Mouse (Mus musculus) kidney, adult 8-10 months (tissue): ENCODE measurements at regions not wholly inside any gene's neighbourhood (a gene's known extent, or its start where the extent isn't known, plus 50 kb on each side); places are given as distances from the start of the nearest gene placed in this dataset.

Experiments
- DNase-seq, 2 experiments: peaks; one replicate each; pipeline ENCODE4 v3.0.0; 2022

GRCm38 (mm10) chr17:10079853-10080650, 239.6 kb downstream of the Qk start:
- DNase-seq = peak; percentile 55 to 80

GRCm38 (mm10) chr17:10078536-10079319, 240.9 kb downstream of the Qk start:
- DNase-seq = no peak

- DNase-seq = no peak
These were observed 246.4 kb downstream of the Qk start for GRCm38 (mm10) chr17:10073301-10073700.

- DNase-seq = no peak
These were observed 250.4 kb downstream of the Qk start for GRCm38 (mm10) chr17:10069251-10069650.

GRCm38 (mm10) chr17:10065131-10065530, 254.5 kb downstream of the Qk start:
- no peak for DNase-seq

- no peak for DNase-seq
These were observed 257.0 kb downstream of the Qk start for GRCm38 (mm10) chr17:10062546-10063100.

GRCm38 (mm10) chr17:10057736-10058135, 261.9 kb downstream of the Qk start:
- no peak for DNase-seq

- DNase-seq = no peak
These were observed 263.6 kb downstream of the Qk start for GRCm38 (mm10) chr17:10056096-10056495.

- DNase-seq = no peak
These were observed 265.3 kb downstream of the Qk start for GRCm38 (mm10) chr17:10054375-10054774.

- no peak for DNase-seq
These were observed 275.3 kb downstream of the Qk start for GRCm38 (mm10) chr17:10044336-10044735.

- DNase-seq = no peak
These were observed 277.5 kb downstream of the Qk start for GRCm38 (mm10) chr17:10042042-10042652.

- peak; percentile 31 to 43 for DNase-seq
These were observed 278.7 kb downstream of the Qk start for GRCm38 (mm10) chr17:10040951-10041359.

GRCm38 (mm10) chr17:10040375-10040774, 279.3 kb downstream of the Qk start:
- no peak for DNase-seq

- peak; percentile 25 to 34 for DNase-seq
These were observed 281.7 kb downstream of the Qk start for GRCm38 (mm10) chr17:10037799-10038445.

- no peak for DNase-seq
These were observed 286.1 kb downstream of the Qk start for GRCm38 (mm10) chr17:10033510-10033909.

- no peak for DNase-seq
These were observed 288.6 kb downstream of the Qk start for GRCm38 (mm10) chr17:10031033-10031432.

- no peak for DNase-seq
These were observed 292.9 kb downstream of the Qk start for GRCm38 (mm10) chr17:10026770-10027169.

GRCm38 (mm10) chr17:10025212-10025611, 294.4 kb downstream of the Qk start:
- no peak for DNase-seq

- no peak for DNase-seq
These were observed 295.3 kb downstream of the Qk start for GRCm38 (mm10) chr17:10024323-10024722.

GRCm38 (mm10) chr17:10012161-10012560, 307.5 kb downstream of the Qk start:
- DNase-seq = no peak

GRCm38 (mm10) chr17:10011728-10012127, 307.9 kb downstream of the Qk start:
- no peak for DNase-seq

GRCm38 (mm10) chr17:10001071-10001591, 318.5 kb downstream of the Qk start:
- DNase-seq = peak; percentile 29 to 60

- no peak for DNase-seq
These were observed 324.3 kb downstream of the Qk start for GRCm38 (mm10) chr17:9995321-9995720.
